ENCODE assay signal across 18 mouse cellular contexts in genomic region chr9:90179409-90179808, GRCm38 (mm10). TPM values are rescaled to one million over a fixed set of nuclear protein-coding genes. Genes with fewer than 3 reads are reported as not detected.
DNase-seq lines count a peak whose midpoint lies in the region; ATAC-seq and TF ChIP-seq lines count a peak whose summit lies in the region.
"Had no signal": no experiment of that assay in that cellular context is flagged by ENCODE, and none has a peak within 500 bp of the region (broad histone marks: within the 10 kb centered on the region; RNA-seq: fewer than 3 reads in every experiment).

No protein-coding gene starts in this region.

- H3K4me1 ChIP-seq in hindbrain, embryonic 15.5 days (replicated peaks): no peaks in the 10 kb centered on the region
- peaks cover 6% of the 10 kb centered on the region for H3K4me1 ChIP-seq in hindbrain, embryonic 13.5 days (replicated peaks)
- H3K4me1 ChIP-seq in CH12.LX (ENCODE audit: control insufficient read depth in 1 of 2, insufficient read depth in 2 of 2) (peaks cover 49 to 87% of the 10 kb centered on the region in 2 experiments), G1E (ENCODE audit: insufficient read depth, low read depth, low read length) (no peaks in the 10 kb centered on the region)
- no peaks in the 10 kb centered on the region for H3K4me1 ChIP-seq in liver, embryonic 11.5 days (replicated peaks; ENCODE audit: control insufficient read depth, insufficient read depth, low read length)
- H3K4me1 ChIP-seq: embryonic facial prominence, embryonic 10.5 days; embryonic facial prominence, embryonic 12.5 days had no signal

- no peak overlapping the region for H3K27ac ChIP-seq in hindbrain, embryonic 15.5 days (replicated peaks)
- H3K27ac ChIP-seq in hindbrain, embryonic 13.5 days: no peak overlapping the region
- peak overlapping the region; percentile 71 for H3K27ac ChIP-seq in CH12.LX (ENCODE audit: insufficient read depth, low read depth)
- no peak overlapping the region for H3K27ac ChIP-seq in liver, embryonic 11.5 days (ENCODE audit: low read depth, low read length)
- H3K27ac ChIP-seq: embryonic facial prominence, embryonic 10.5 days; embryonic facial prominence, embryonic 12.5 days; forebrain, embryonic 13.5 days; forebrain, embryonic 15.5 days had no signal

- in situ Hi-C loops in CH12.LX (cut with MboI; ENCODE audit: low pct_ligation_motif_present, low pct_unique_long_range_greater_than_20kb, low sequenced_read_pairs): no loop called here

- no peaks in the 10 kb centered on the region for H3K9me3 ChIP-seq in hindbrain, embryonic 15.5 days
- no peaks in the 10 kb centered on the region for H3K9me3 ChIP-seq in hindbrain, embryonic 13.5 days
- H3K9me3 ChIP-seq in CH12.LX (replicated peaks; ENCODE audit: low read length): no peaks in the 10 kb centered on the region
- peaks cover 52% of the 10 kb centered on the region for H3K9me3 ChIP-seq in G1E (replicated peaks)
- H3K9me3 ChIP-seq in liver, embryonic 11.5 days (ENCODE audit: control insufficient read depth, low read length): no peaks in the 10 kb centered on the region
- H3K9me3 ChIP-seq: embryonic facial prominence, embryonic 10.5 days; embryonic facial prominence, embryonic 12.5 days; forebrain, embryonic 13.5 days; forebrain, embryonic 15.5 days had no signal

- 0 out of 2 replicates have a peak, but pooled peaks have one; percentile 28 for ATAC-seq in hindbrain, embryonic 15.5 days (ENCODE audit: low FRiP score, low read depth)
- ATAC-seq in hindbrain, embryonic 13.5 days (ENCODE audit: low FRiP score): no peak
- no peak for ATAC-seq in G1E (ENCODE audit: extremely low read depth, insufficient number of reproducible peaks, low FRiP score, poor library complexity, severe bottlenecking)
- ATAC-seq in liver, embryonic 11.5 days (replicated peaks; ENCODE audit: low FRiP score): no peak
- ATAC-seq: forebrain, embryonic 13.5 days; forebrain, embryonic 15.5 days; forebrain, postnatal 0 days had no signal

- TF ChIP-seq POLR2A in CH12.LX (IDR thresholded peaks at IDR 0.05; ENCODE audit: low read depth, low read length): no peak

- dilution Hi-C loops in CH12.LX (cut with MboI; ENCODE audit: extremely low pct_ligation_motif_present, extremely low pct_unique_long_range_greater_than_20kb, low sequenced_read_pairs): no loop called here

- H3K36me3 ChIP-seq in hindbrain, embryonic 15.5 days: peaks cover under 1% of the 10 kb centered on the region; the same call in 1 of the 2 replicates
- peaks cover 79% of the 10 kb centered on the region for H3K36me3 ChIP-seq in hindbrain, embryonic 13.5 days
- peaks cover 20 to 73% of the 10 kb centered on the region in 2 experiments for H3K36me3 ChIP-seq in CH12.LX (replicated peaks in 1 of 2; ENCODE audit: control insufficient read depth in 1 of 2, insufficient read depth in 1 of 2, low read length in 1 of 2)
- no peaks in the 10 kb centered on the region for H3K36me3 ChIP-seq in G1E (replicated peaks)
- no peaks in the 10 kb centered on the region for H3K36me3 ChIP-seq in liver, embryonic 11.5 days (ENCODE audit: control insufficient read depth, insufficient read depth, low read length)

- H3K27me3 ChIP-seq in hindbrain, embryonic 15.5 days: no peaks in the 10 kb centered on the region
- H3K27me3 ChIP-seq in hindbrain, embryonic 13.5 days: no peaks in the 10 kb centered on the region
- H3K27me3 ChIP-seq in CH12.LX (replicated peaks) (no peaks in the 10 kb centered on the region), G1E (ENCODE audit: insufficient read depth, low read length) (no peaks in the 10 kb centered on the region)
- H3K27me3 ChIP-seq in liver, embryonic 11.5 days (replicated peaks; ENCODE audit: control insufficient read depth, insufficient read depth, low read length): no peaks in the 10 kb centered on the region
- H3K27me3 ChIP-seq: embryonic facial prominence, embryonic 12.5 days; forebrain, embryonic 13.5 days; forebrain, embryonic 15.5 days had no signal

- no peak overlapping the region for H3K4me3 ChIP-seq in hindbrain, embryonic 15.5 days
- no peak overlapping the region for H3K4me3 ChIP-seq in hindbrain, embryonic 13.5 days
- H3K4me3 ChIP-seq in CH12.LX (replicated peaks in 1 of 3; ENCODE audit: low read depth in 2 of 3, low read length in 2 of 3, poor library complexity in 1 of 3) (peak overlapping the region in 1 of 3 experiments; percentile 14), G1E (ENCODE audit: low read depth, low read length) (0 out of 2 replicates have a peak overlapping the region, but pooled peaks have one; percentile 15)
- H3K4me3 ChIP-seq in liver, embryonic 11.5 days (ENCODE audit: low read depth, low read length): no peak overlapping the region
- H3K4me3 ChIP-seq: embryonic facial prominence, embryonic 10.5 days; embryonic facial prominence, embryonic 12.5 days; forebrain, embryonic 13.5 days; forebrain, embryonic 15.5 days had no signal

- H3K79me2 ChIP-seq in CH12.LX (replicated peaks; ENCODE audit: control insufficient read depth, extremely low read depth, insufficient read depth, poor library complexity, severe bottlenecking): no peaks in the 10 kb centered on the region

- 90% methylated on average over 5 of the region's 5 CpGs for WGBS in hindbrain, embryonic 15.5 days
- WGBS in hindbrain, embryonic 13.5 days: 95% methylated on average over 5 of the region's 5 CpGs
- 61% methylated on average over 5 of the region's 5 CpGs for WGBS in liver, embryonic 11.5 days

- H3K9ac ChIP-seq in hindbrain, embryonic 15.5 days: no peak overlapping the region
- no peak overlapping the region for H3K9ac ChIP-seq in hindbrain, embryonic 13.5 days
- H3K9ac ChIP-seq in CH12.LX (ENCODE audit: insufficient read depth, low read depth): no peak overlapping the region
- H3K9ac ChIP-seq in liver, embryonic 11.5 days (ENCODE audit: low read depth, low read length): no peak overlapping the region
- H3K9ac ChIP-seq: embryonic facial prominence, embryonic 12.5 days; forebrain, embryonic 13.5 days; forebrain, embryonic 15.5 days; forebrain, postnatal 0 days had no signal

- TF ChIP-seq EP300 in CH12.LX (IDR thresholded peaks at IDR 0.05; ENCODE audit: low read length): peak; percentile 97

- DNase-seq in CH12.LX (ENCODE audit: extremely low read depth) (peak; percentile 55), G1E (ENCODE audit: low spot score) (no peak)
- no peak for DNase-seq in kidney, adult 18-20 months
- DNase-seq in liver, embryonic 11.5 days (ENCODE audit: low spot score): no peak
- DNase-seq: adrenal gland, adult 2 months; adrenal gland, postnatal 10 days; adrenal gland, postnatal 25 days; cerebellum, adult 11 months; cerebellum, adult 9-10 months; cerebellum, postnatal 10 days; forebrain, postnatal 0 days had no signal

- H3K4me2 ChIP-seq in hindbrain, embryonic 15.5 days: no peak overlapping the region
- H3K4me2 ChIP-seq in hindbrain, embryonic 13.5 days: no peak overlapping the region
- 0 out of 2 replicates have a peak overlapping the region, but pooled peaks have one; percentile 6 for H3K4me2 ChIP-seq in CH12.LX (ENCODE audit: insufficient read depth, low read depth, poor library complexity, severe bottlenecking)
- H3K4me2 ChIP-seq in liver, embryonic 11.5 days: no peak overlapping the region
- H3K4me2 ChIP-seq: embryonic facial prominence, embryonic 12.5 days; forebrain, embryonic 13.5 days; forebrain, embryonic 15.5 days had no signal

- TF ChIP-seq RAD21 in CH12.LX (IDR thresholded peaks at IDR 0.05; ENCODE audit: low read depth, low read length): no peak

- TF ChIP-seq CTCF in CH12.LX (conservative IDR thresholded peaks at IDR 0.05 in 1 of 2, IDR thresholded peaks at IDR 0.05 in 1 of 2; ENCODE audit: low read depth in 2 of 2, low read length in 2 of 2) (no peak), G1E (IDR thresholded peaks at IDR 0.05; ENCODE audit: low read depth, low read length) (no peak)

TF ChIP-seq in CH12.LX, 34 proteins besides CTCF, POLR2A, EP300 and RAD21 (continues in another document):
- no peak for TF ChIP-seq GABPA (IDR thresholded peaks at IDR 0.05; ENCODE audit: insufficient replicate concordance, low read depth, low read length)
- peak; percentile 95 for TF ChIP-seq IRF4 (IDR thresholded peaks at IDR 0.05; ENCODE audit: low read depth, low read length)
- peak; percentile 76 for TF ChIP-seq RCOR1 (conservative IDR thresholded peaks at IDR 0.05; ENCODE audit: low read depth, low read length)
- TF ChIP-seq ELF1 (IDR thresholded peaks at IDR 0.05; ENCODE audit: low read depth, low read length): no peak
- TF ChIP-seq CHD2 (IDR thresholded peaks at IDR 0.05; ENCODE audit: low read length): peak; percentile 83; the same call in 1 of the 2 replicates
- TF ChIP-seq HCFC1 (IDR thresholded peaks at IDR 0.05; ENCODE audit: low read depth, low read length): no peak
- no peak for TF ChIP-seq CHD1 (IDR thresholded peaks at IDR 0.05; ENCODE audit: low read depth, low read length)
- no peak for TF ChIP-seq ZMIZ1 (IDR thresholded peaks at IDR 0.05; ENCODE audit: low read depth, low read length)
- peak; percentile 75 for TF ChIP-seq MAFK (IDR thresholded peaks at IDR 0.05; ENCODE audit: insufficient replicate concordance, low read length)
- TF ChIP-seq NELFE (IDR thresholded peaks at IDR 0.05; ENCODE audit: low read depth, low read length): no peak
- peak; percentile 74 for TF ChIP-seq MAX (IDR thresholded peaks at IDR 0.05; ENCODE audit: low read length)
- no peak for TF ChIP-seq UBTF (IDR thresholded peaks at IDR 0.05; ENCODE audit: low read depth, low read length)
- TF ChIP-seq TCF12 (IDR thresholded peaks at IDR 0.05; ENCODE audit: low read depth, low read length): peak; percentile 93
- TF ChIP-seq MYC (IDR thresholded peaks at IDR 0.05; ENCODE audit: low read depth, low read length): 0 out of 2 replicates have a peak, but pooled peaks have one; percentile 40
- peak; percentile 76 for TF ChIP-seq ETS1 (conservative IDR thresholded peaks at IDR 0.05; ENCODE audit: low read depth, low read length)
- TF ChIP-seq ZKSCAN1 (IDR thresholded peaks at IDR 0.05; ENCODE audit: borderline replicate concordance, low read depth, low read length): no peak
- TF ChIP-seq BHLHE40 (IDR thresholded peaks at IDR 0.05; ENCODE audit: low read depth, low read length): peak; percentile 82
- TF ChIP-seq USF2 (conservative IDR thresholded peaks at IDR 0.05; ENCODE audit: low read depth, low read length): no peak
- peak; percentile 76; the same call in 1 of the 2 replicates for TF ChIP-seq MAZ (IDR thresholded peaks at IDR 0.05; ENCODE audit: low read depth, low read length)

RNA-seq across cellular contexts. Expression of gene Adamts7, which starts 16.5 kb away (rescaled TPM):
- 7.9 and 9.0 TPM in 2 replicates for polyA plus RNA-seq in hindbrain, embryonic 15.5 days (2015; fragmentation: Nextera tagmentation; extraction: Ambion mirVana)
- polyA plus RNA-seq in hindbrain, embryonic 13.5 days (2015; fragmentation: Nextera tagmentation; extraction: Ambion mirVana): 12.1 and 14.1 TPM in 2 replicates
- 9.2 and 13.8 TPM in 2 replicates for total RNA-seq in CH12.LX (2012; rRNA removed)
- total RNA-seq in CH12.LX (2014; rRNA removed): 4.7 and 5.4 TPM in 2 replicates
- 15.3 and 15.7 TPM in 2 replicates for polyA plus RNA-seq in CH12.LX (2012; ENCODE audit: insufficient read length, low read depth)
- not detected in 2 replicates for total RNA-seq in G1E (2014; fragmentation: Nextera tagmentation)
- 0.17 TPM in 1 of 2 replicates, not detected in the other for total RNA-seq in G1E (2017)
- not detected in 2 replicates for polyA plus RNA-seq in G1E (2012)
- 3.2 and 3.6 TPM in 2 replicates for polyA plus RNA-seq in liver, embryonic 11.5 days (2014; fragmentation: Nextera tagmentation; extraction: Ambion mirVana)
- total RNA-seq: MEL had no signal
